Mouse (Mus musculus): ENCODE measurements around the gene Caskin1.

The Caskin1 gene

DNA sequence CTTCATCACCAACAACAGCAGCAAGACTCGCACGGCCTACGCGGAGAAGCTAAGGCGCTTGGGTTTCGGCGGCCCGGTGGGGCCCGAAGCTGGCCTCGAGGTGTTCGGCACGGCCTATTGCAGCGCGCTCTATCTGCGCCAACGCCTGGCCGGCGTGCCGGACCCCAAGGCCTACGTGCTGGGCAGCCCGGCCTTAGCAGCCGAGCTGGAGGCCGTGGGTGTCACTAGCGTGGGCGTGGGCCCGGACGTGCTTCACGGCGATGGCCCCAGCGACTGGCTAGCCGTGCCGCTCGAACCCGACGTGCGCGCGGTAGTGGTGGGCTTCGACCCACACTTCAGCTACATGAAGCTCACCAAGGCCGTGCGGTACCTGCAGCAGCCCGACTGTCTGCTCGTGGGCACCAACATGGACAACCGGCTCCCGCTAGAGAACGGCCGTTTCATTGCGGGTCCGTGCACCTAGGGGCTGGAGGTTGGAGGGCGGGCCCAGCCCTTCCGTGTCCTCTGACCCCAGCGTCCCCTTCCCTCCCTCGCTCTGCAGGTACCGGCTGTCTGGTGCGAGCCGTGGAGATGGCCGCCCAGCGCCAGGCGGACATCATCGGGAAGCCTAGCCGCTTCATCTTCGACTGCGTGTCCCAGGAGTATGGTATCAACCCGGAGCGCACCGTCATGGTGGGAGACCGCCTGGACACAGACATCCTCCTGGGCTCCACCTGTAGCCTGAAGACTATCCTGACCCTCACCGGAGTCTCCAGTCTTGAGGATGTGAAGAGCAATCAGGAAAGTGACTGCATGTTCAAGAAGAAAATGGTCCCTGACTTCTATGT lies 17.5 kb upstream of the Caskin1 start:
- peak; percentile 36 for DNase-seq (ENCODE audit: low read depth, low spot score)

DNA sequence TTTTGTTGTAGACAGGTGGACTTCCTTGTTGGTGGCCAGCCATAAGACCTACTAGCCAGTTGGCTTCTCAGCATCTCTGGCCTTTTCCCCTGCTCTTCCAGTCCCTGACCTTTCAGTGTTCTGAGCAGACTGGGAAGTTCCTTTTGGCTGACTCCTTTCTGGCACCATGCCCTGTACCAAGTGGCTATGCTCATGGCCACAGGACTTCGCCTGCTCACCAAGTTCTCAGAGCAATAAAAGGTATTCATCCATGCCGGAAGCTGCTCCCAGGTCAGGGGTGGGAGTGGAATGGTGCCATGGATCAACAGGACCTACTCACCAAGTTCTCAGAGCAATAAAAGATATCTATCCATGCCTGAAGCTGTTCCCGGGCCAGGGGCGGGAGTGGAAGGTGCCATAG lies 15.9 kb upstream of the Caskin1 start:
- no peak for DNase-seq (ENCODE audit: low read depth, low spot score)

DNA sequence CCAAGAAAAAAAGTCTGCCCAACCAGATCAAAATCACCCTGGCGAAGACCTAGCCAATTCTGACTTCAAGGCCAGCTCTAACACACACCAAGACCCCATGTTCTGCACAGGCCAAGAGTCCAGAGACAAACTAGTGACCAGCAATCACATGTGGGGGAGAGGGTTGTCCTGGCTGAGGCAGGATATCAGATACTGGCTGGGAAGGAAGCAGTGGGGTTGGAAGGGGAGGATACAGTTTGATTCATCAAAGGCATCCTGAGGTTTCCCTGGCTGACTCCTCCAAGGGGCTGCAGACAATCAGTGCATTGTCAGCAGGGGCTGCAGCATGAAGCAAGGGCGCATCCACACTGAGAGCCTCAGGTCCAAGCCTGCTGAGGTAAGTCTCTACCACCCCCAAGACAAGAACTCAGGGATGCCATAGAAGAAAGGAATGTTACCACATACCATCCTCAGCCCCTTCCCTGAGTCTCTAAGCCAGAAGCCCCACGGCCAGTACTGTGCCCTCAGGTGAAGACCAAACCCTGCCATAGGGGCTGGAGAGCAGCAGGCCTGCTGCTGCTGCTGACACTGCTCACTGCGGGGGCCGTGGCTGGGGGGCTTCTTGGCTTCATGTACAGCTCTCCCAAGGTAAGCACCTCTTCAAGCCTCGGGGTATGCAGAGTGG lies 14.7 kb upstream of the Caskin1 start, which contains the start of gene Bricd5:
Bricd5 (plus strand) TSS at position 273 of the 664 bp plus-strand sequence.
- no peak for DNase-seq (ENCODE audit: low read depth, low spot score)

DNA sequence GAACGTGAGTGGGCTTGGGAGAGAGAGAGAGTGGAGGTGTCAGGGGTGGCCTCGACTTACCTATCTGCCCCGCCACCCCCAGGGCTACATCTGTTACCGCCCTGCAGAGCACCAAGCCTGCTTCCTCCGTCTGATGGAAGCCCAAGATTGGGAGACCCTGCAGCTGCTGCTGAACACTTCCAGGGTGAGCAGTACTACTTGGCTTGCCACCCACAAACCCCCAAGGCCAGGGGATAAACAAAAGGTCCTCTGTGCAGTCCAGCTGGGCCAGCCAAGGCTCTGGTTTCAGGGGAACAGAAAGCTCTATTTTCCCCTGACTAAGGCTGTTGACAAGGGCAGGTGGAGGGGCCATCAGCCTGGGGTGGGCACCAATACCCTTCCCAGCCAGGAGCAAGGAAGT lies 13.8 kb upstream of the Caskin1 start:
- DNase-seq (ENCODE audit: low read depth, low spot score), result no peak

DNA sequence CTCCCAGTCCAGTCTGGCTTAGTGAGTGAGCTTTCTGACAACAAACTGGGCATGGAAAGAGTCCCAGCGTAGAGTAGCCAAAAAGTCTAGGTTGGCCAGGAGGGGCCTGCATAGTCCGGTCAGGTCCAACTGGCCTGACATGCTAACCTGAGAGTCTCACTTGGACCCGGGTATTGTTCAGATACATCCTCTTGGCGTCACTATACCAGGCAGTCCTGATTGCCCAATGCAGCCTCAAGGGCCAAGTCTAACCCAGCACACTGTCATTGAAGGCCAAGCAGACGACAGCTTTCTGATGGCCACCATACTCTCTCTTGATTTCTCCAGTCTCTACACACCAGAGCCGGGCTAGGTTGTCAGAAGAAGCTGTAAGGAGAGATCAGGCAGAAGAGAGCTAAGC lies 12.8 kb upstream of the Caskin1 start:
- DNase-seq (ENCODE audit: low read depth, low spot score), result no peak

DNA sequence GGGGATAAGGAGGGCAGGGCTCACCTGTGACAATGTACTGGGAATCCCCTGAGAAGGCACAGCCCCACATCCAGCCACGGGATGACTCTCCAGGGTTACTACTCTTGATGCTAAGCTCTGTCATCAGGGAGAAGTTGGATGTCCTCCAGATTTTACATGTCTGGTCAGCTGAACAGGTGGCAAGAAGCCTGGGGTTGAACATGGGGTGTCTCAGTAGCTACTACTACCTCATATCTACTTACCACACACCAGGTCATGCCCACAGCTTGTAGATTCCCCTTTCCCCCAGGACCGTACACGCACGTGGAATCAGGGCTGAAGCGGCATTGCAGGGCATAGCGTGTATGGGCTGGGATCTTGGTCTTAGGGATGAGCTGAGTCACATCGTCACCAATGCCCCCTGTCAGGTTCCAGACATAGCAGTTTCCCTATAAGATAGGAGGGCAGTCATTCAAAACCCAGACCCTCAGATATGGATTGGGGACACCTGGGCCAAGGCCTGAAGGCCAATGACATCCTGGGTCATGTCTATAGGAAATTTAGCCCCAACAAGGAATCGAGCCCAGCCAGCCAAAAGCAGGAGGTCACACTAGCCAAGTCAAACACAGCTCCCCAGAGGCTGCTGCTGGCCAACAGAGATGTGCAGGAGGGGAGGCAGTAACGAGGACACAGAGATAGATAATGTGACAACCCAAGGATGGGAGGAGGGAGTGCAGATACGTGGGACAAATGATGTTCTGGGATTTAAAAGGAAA lies 12.2 kb upstream of the Caskin1 start:
- DNase-seq (ENCODE audit: low read depth, low spot score), result no peak

DNA sequence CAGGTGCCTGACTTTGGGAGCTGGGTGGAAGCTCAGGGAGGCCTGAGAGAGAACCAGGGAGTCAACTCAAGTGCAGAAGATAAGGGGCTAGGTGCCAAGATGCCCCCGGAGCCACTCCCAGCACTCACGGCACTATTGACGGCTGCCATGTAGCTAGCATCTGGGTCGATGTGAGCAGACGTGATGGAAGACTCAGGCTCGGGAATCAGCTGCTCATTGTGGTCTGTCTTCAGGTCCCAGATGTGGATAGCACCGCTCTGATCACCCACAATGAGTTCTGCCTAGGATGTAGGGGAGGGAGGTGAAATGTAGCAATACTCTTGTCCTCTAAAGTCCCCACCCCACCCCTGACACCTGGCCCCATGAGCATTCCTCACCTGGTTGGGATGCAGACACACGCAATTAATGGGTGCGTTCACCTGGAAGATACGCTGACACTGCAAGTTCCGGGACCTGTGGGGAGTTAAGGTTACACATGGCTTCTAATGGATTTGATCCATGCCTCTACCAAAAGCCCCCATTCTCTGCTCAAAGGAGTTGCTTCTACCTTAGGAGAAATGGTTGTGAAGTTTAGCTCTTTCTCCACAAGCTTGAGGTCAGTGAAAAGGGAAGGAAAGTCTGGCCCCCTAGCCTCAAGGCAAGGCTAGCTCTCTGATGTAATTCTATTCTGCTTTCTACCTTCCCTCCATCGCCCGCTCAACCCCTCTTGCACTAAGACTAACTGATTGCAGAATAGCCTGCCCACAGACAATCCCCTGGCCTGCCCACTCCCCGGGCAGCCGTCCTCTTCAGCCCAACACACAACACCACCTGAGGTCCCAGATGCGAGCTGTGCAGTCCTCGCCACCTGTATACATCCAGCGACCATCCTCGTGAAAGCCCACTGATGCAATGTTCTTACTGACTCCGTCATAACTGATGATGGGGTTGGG lies 11.1 kb upstream of the Caskin1 start:
- DNase-seq (ENCODE audit: low read depth, low spot score), result no peak

DNA sequence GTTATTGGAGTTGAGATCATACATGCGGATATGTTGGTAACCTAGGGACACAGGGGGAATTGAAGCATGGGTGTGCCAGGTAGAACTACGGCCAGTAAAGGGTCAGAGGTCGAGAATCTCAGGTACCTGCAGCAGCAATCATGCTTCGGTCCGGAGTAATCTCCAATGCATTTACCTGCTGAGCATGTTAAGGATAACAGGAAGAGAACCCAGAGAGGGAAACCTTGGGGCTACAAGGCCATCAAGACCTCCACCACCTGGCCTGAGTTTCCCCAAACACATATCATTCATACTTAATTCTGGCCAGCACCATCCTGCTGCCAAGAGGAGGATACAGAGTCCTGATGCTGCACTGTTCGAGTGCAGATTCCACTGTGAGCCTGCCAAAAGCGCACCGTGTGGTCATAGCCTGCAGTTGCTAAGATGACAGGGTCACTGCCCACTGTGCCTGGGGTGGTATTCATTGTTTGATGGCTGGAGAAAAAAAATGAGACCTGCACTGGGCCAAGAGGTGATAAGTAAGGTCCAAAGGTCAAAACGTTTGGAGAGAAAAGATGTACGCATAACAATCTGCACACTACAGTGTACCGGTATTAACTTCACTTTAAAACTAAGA lies 10.3 kb upstream of the Caskin1 start:
- DNase-seq (ENCODE audit: low read depth, low spot score), result no peak

DNA sequence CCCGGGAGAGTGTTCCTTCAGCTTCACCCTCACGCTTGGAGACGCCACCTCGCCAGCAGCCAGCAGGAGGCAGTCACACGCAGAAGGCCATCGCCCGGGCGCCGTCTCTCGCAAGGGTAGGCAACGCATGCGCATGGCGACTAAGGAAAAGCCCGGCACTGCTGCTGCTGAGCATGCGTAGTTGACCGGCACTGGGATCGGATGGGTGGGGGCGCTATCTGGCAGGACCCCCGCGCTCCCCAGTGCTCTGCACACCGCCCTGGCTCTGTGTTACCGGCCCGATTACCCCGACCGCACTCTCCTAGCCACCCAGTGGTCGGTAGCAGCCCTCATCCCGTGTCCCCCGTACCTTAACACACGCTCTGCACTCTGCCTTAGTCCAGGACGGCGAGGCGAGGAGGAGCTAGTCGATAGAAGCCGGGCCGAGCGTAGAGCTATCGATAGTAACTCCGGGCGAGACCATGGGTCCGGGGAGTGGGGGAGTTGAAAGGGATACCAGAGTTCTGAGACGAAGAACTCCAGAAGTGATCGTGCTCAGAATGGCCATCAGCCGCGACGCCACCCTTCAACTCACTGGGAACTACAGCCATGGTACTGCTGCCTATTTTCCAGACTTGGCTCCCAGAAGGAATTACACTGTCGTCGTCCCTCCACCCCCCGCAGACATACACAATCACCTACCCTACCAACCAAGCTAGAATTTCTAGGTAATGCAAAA lies 9.6 kb upstream of the Caskin1 start, which contains the start of gene Mlst8:
Mlst8 (minus strand) TSS at position 416 of the 718 bp plus-strand sequence.
- DNase-seq (ENCODE audit: low read depth, low spot score), result peak; percentile 98

DNA sequence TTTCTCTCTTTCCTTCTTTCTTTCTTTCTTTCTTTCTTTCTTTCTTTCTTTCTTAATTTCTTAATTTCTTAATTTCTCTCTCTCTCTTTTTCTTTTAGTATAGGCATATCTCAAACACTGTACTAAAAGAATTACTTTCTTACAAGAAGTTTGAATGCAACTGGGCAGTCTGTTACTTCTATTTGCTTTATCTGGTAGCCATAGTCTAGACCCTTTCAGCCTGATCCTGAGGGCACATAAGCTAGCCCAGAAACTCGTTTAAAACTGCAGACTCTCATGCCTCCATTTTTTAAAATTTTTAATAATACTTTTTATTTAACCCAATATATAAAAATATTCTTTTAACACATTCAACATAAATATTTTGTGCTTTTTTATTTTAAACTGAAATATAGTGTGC lies 9.0 kb upstream of the Caskin1 start:
- DNase-seq (ENCODE audit: low read depth, low spot score), result no peak

DNA sequence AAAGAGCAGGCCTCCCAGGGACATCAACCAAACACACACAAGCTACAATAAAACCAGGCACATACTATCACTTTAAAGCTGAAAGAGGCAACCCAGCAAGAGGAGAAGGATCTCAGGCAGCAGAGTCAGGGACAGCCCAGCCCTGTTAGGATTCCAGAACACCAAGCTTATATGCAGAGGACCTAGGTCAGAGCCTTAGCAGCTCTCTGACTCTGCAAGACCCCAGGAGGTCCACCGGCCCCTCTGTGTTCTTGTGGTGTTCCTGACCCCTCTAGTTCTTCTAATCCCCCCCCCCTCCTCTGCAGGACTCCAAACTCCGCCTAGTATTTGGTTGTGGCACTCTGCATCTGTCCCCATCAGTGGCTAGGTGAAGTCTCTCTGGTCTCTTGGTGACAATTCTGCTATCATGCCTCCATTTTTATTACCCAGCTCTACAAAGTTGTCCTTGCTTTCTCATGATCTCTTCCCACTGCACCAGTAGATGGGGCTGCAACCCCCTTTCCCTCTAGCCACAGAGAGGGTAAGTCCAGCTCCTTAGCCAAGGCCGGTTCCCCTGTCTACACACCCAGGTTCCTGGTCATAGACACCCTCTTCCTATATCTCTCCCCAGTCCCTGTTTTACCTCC lies 8.1 kb upstream of the Caskin1 start:
- peak; percentile 70 for DNase-seq (ENCODE audit: low read depth, low spot score)

DNA sequence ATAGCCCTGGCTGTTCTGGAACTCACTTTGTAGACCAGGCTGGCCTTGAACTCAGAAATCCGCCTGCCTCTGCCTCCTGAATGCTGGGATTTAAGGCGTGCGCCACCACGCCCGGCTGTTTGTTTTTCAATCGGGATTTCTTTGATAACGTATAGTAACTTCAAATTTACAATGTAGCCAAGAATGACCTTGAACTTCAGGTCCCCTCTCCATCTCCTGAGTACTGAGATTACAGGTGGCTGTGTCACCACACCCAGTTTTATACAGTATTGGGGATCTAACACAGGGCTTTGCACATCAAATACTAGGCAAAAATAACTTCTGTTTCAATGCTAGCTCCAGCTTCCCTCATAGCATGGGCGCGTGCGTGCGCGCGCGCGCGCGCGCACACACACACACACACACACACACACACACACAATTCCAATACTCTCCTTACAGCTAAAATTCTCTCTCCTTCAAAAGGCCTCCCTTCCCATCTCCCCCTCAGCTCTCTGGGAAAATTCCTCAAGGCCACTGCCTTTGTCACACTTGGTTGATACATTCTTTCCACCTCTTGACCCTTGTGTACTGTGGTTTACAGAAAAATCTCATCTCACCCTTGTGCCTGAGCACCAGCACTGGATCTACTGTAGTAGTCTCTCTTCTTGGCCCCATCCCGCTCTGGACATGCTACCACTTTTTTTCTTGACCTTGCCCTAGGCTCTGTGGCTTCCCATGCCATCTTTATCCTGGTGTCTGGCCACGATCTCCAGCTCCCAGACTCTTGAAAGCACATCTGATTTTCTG lies 7.2 kb upstream of the Caskin1 start:
- peak; percentile 46 for DNase-seq (ENCODE audit: low read depth, low spot score)

DNA sequence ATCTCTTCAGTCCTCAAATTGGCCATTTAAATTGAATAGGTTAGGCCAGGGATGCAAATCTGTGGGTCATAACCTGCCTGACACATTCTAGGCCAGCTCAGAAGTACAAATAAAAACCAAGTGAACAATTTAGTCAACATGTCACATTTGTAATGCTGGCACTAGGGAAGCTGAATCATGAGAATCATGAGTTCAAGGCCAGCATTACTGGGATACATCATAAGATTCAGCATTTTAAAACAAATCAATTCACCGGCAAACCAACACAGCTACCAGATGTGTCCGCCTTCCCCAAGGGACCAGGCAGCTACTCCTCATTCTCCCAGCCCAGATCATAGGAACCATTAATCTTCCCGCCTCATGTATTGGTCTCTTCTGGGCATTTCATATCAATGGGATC lies 4.9 kb upstream of the Caskin1 start:
- no peak for DNase-seq (ENCODE audit: low read depth, low spot score)

DNA sequence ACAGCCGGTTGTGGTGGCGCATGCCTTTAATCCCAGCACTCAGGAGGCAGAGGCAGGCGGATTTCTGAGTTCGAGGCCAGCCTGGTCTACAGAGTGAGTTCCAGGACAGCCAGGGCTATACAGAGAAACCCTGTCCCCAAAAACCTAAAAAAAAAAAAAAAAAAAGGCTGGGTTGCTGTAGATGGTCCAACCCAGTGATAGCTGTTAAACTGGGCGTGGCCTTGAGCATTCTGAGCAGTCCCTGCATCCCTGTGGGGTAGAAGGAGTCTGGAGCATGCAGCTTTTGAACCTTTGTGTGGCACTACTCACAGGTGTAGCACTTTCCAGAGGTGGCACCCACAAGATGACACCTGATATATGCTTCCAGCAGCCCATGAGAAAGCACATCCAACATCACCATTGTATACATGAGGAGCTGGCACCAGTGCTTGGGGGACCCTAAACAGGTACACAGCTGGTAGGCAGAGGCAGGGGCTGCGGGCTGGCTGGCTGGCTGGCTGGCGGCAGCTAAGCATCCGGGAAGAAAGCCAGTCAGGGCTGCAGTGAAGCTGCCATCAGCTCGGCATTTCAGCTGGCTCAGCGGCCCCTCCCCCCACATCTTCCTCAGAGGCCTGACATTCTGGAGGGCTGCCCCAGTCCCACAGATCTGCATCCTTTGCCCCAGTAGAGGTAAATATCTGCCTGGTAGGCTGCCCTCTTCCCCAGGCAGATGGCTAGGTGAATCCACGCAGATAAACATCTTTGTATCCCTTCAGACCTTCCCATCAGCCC lies 3.1 kb upstream of the Caskin1 start:
- no peak for DNase-seq (ENCODE audit: low read depth, low spot score)

DNA sequence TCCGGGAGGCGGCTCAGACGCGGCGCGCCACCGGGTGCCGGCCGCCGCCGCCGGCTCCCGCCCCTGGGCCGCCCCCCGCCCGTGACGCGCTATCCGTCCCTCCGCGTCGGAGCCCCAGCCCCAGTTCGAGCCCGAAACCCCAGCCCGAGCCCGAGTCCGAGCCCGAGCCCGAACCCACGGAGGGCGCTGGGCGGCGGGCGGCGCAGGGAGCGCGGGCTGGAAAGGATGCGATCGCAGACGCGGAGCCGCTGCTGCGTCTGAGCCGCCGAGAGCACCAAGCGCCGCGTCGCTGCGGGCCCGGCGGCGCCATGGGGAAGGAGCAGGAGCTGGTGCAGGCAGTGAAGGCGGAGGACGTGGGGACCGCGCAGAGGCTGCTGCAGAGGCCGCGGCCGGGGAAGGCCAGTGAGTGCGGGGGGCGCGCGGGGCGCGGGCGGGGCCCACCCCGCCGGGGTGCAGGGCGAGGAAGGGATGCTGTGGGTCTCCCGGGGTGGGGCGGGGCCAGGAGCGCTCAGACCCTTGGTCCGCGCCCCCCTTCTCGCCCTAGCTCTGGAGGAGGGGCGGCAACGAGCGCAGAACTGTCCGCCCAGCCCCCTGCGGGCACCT lies 362 bp downstream of the Caskin1 start:
- DNase-seq (ENCODE audit: low read depth, low spot score), result peak; percentile 53

DNA sequence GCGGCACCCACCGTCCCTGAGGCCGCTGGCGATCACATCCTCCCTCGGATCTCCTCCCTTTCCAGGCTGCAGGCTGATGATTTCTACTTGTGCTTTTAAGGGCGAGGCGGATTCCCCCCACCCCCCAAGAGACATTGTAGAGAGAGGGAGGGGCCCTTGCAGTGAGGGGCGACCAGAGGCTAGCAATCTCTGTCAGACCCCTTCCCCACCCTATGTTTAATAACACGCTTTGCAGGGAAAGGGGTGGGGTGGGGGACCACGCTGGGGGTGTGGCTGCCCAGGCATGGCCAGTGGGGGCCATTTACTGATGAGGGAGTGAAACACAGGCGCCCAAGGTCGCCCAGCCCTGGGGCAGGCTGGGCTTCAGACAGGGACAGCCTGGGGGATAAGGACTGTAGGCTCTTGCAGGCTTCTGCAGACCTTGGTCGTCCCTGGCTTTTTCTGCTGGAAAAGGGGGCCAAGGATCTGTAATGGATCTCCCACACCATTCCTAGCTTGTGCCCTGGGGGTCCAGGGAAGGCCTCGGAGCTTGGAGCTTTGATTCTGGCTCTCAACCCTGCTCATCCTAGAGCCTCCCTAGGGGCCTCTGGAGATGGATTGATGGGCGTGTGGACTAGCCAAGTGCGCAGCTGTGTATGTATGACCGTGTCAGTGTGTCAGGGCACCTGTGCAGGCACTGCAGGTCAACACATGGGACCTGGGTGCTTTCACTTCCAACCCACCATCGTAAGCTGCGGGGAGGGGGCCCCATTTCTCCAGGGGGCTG lies 1.0 kb downstream of the Caskin1 start:
- DNase-seq (ENCODE audit: low read depth, low spot score), result no peak

DNA sequence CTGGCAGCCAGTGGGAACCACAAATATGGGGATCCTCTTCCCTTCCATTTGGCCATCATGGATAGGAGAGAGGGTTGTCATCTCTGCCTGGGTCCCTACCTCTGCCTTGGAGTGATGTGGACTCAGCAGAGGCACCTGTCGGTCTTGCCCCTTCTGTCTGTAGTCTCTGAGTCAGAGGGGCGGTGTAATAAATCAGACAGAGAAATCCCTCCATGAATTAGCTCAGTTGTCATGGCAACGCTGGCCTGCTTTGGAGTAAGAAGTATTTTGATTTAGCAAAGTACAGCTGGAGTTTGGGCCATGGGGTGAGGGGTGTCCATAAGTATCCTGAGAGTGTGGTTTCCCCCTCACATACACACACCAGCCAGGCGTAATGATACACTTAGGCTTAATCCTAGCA lies 2.0 kb downstream of the Caskin1 start:
- DNase-seq (ENCODE audit: low read depth, low spot score), result peak; percentile 47
